In genomic region chr7:73538424-73539079, GRCm38 (mm10) we compare ENCODE assay signal across 8 mouse cellular contexts. TPM values are rescaled to one million over a fixed set of nuclear protein-coding genes. Genes with fewer than 3 reads are reported as not detected.
DNase-seq lines count a peak whose midpoint lies in the region; ATAC-seq and TF ChIP-seq lines count a peak whose summit lies in the region.

No protein-coding gene starts in this region.

- TF ChIP-seq EP300 in heart, adult 2 months (IDR thresholded peaks at IDR 0.05; ENCODE audit: insufficient read depth, low read depth, low read length), result no peak
- no peak for TF ChIP-seq EP300 in CH12.LX (IDR thresholded peaks at IDR 0.05; ENCODE audit: low read length)
- no peak for TF ChIP-seq EP300 in liver, postnatal 0 days (IDR thresholded peaks at IDR 0.05; ENCODE audit: low read depth)

- no peak for DNase-seq in heart, adult 2 months
- no peak for DNase-seq in heart, adult 9 months (ENCODE audit: low spot score in 2 of 2)
- DNase-seq in CH12.LX (ENCODE audit: extremely low read depth), result no peak
- DNase-seq in liver, postnatal 0 days, result no peak
- no peak for DNase-seq in urinary bladder, adult 18-20 months (ENCODE audit: low spot score in 2 of 2)
- DNase-seq in right cerebral cortex, adult 18-20 months, result no peak

- H3K4me2 ChIP-seq in CH12.LX (ENCODE audit: insufficient read depth, low read depth, poor library complexity, severe bottlenecking), result peak overlapping the region; percentile 91; the same call in 1 of the 2 replicates
- peak overlapping the region; percentile 86 for H3K4me2 ChIP-seq in heart, embryonic 16.5 days (ENCODE audit: low read depth, low read length)
- H3K4me2 ChIP-seq in liver, postnatal 0 days (ENCODE audit: low read depth, low read length), result peak overlapping the region; percentile 84

- WGBS in heart, adult 2 months, result under 1% methylated on average over 4 of the region's 4 CpGs
- WGBS in heart, embryonic 16.5 days, result 6% methylated on average over 4 of the region's 4 CpGs
- WGBS in liver, postnatal 0 days (ENCODE audit: insufficient replicate concordance), result 6% methylated on average over 4 of the region's 4 CpGs

- H3K36me3 ChIP-seq in heart, adult 2 months (ENCODE audit: control insufficient read depth, insufficient read depth, low read length), result peaks cover 44% of the 10 kb centered on the region
- H3K36me3 ChIP-seq in CH12.LX (replicated peaks in 1 of 2; ENCODE audit: control insufficient read depth in 1 of 2, insufficient read depth in 1 of 2, low read length in 1 of 2), result peaks cover 9 to 33% of the 10 kb centered on the region in 2 experiments
- H3K36me3 ChIP-seq in heart, embryonic 16.5 days (ENCODE audit: control insufficient read depth, insufficient read depth), result peaks cover 7% of the 10 kb centered on the region
- H3K36me3 ChIP-seq in liver, postnatal 0 days (replicated peaks; ENCODE audit: insufficient read depth, low read length), result peaks cover 11% of the 10 kb centered on the region

- H3K9me3 ChIP-seq in CH12.LX (replicated peaks; ENCODE audit: low read length), result no peaks in the 10 kb centered on the region
- H3K9me3 ChIP-seq in heart, embryonic 16.5 days (replicated peaks; ENCODE audit: control insufficient read depth, low read length), result no peaks in the 10 kb centered on the region
- no peaks in the 10 kb centered on the region for H3K9me3 ChIP-seq in liver, postnatal 0 days (ENCODE audit: low read length)

- peak; percentile 22 for TF ChIP-seq CTCF in heart, adult 2 months (IDR thresholded peaks at IDR 0.05)
- no peak for TF ChIP-seq CTCF in CH12.LX (conservative IDR thresholded peaks at IDR 0.05 in 1 of 2, IDR thresholded peaks at IDR 0.05 in 1 of 2; ENCODE audit: low read depth in 2 of 2, low read length in 2 of 2)
- TF ChIP-seq CTCF in liver, postnatal 0 days (IDR thresholded peaks at IDR 0.05; ENCODE audit: low read depth), result no peak

- peaks cover 8% of the 10 kb centered on the region for H3K4me1 ChIP-seq in heart, adult 2 months (ENCODE audit: control insufficient read depth, insufficient read depth, low read length)
- H3K4me1 ChIP-seq in CH12.LX (ENCODE audit: control insufficient read depth in 1 of 2, insufficient read depth in 2 of 2), result peaks cover 2 to 29% of the 10 kb centered on the region in 2 experiments; a peak in 2 of 4 replicates
- H3K4me1 ChIP-seq in heart, embryonic 16.5 days (ENCODE audit: control insufficient read depth, insufficient read depth, low read length), result peaks cover 29% of the 10 kb centered on the region
- peaks cover 18% of the 10 kb centered on the region for H3K4me1 ChIP-seq in liver, postnatal 0 days (ENCODE audit: insufficient read depth)

- H3K9ac ChIP-seq in heart, adult 2 months (ENCODE audit: low read depth, low read length), result peak overlapping the region; percentile 38; the same call in 1 of the 2 replicates
- peak overlapping the region; percentile 93 for H3K9ac ChIP-seq in CH12.LX (ENCODE audit: insufficient read depth, low read depth)
- H3K9ac ChIP-seq in heart, embryonic 16.5 days (ENCODE audit: low read length), result peak overlapping the region; percentile 76
- H3K9ac ChIP-seq in liver, postnatal 0 days (replicated peaks), result peak overlapping the region; percentile 69

- ATAC-seq in heart, embryonic 16.5 days (replicated peaks; ENCODE audit: extremely low read depth, insufficient read depth, low FRiP score), result no peak
- no peak for ATAC-seq in liver, postnatal 0 days
- ATAC-seq in frontal cortex, adult (ENCODE audit: low TSS enrichment), result no peak

- peaks cover 6% of the 10 kb centered on the region for H3K79me2 ChIP-seq in heart, adult 2 months (replicated peaks; ENCODE audit: control insufficient read depth, insufficient read depth, low read length)
- peaks cover 59% of the 10 kb centered on the region for H3K79me2 ChIP-seq in CH12.LX (replicated peaks; ENCODE audit: control insufficient read depth, extremely low read depth, insufficient read depth, poor library complexity, severe bottlenecking)

- no peak for TF ChIP-seq RAD21 in CH12.LX (IDR thresholded peaks at IDR 0.05; ENCODE audit: low read depth, low read length)

- no peak for TF ChIP-seq POLR2A in heart, adult 2 months (IDR thresholded peaks at IDR 0.05; ENCODE audit: insufficient read depth, low read depth, low read length)
- TF ChIP-seq POLR2A in CH12.LX (IDR thresholded peaks at IDR 0.05; ENCODE audit: low read depth, low read length), result no peak; the same call in 1 of the 2 replicates

- H3K27ac ChIP-seq in heart, adult 2 months, result peak overlapping the region; percentile 98
- H3K27ac ChIP-seq in CH12.LX (ENCODE audit: insufficient read depth, low read depth), result peak overlapping the region; percentile 75; the same call in 1 of the 2 replicates
- peak overlapping the region; percentile 93 for H3K27ac ChIP-seq in heart, embryonic 16.5 days (ENCODE audit: low read length)
- H3K27ac ChIP-seq in liver, postnatal 0 days (ENCODE audit: low read depth), result peak overlapping the region; percentile 97

- intact Hi-C loops in heart, adult 2 months (cut with DNase I), result loop anchor here (1.0 to 10.0 kb wide), 2 partner anchors 80 to 206 kb away; partner anchors contain the start of gene Fam174b

- in situ Hi-C loops in CH12.LX (cut with MboI; ENCODE audit: low pct_ligation_motif_present, low pct_unique_long_range_greater_than_20kb, low sequenced_read_pairs), result loop anchor here (5.0 kb wide), 1 partner anchor 84 kb away; no protein-coding TSS in a partner anchor

- no peaks in the 10 kb centered on the region for H3K27me3 ChIP-seq in heart, adult 2 months (ENCODE audit: control insufficient read depth, insufficient read depth, low read length)
- H3K27me3 ChIP-seq in CH12.LX (replicated peaks), result no peaks in the 10 kb centered on the region
- no peaks in the 10 kb centered on the region for H3K27me3 ChIP-seq in heart, embryonic 16.5 days (ENCODE audit: control insufficient read depth, insufficient read depth, low read length)
- no peaks in the 10 kb centered on the region for H3K27me3 ChIP-seq in liver, postnatal 0 days (ENCODE audit: insufficient read depth, low read length)

- peak overlapping the region; percentile 75 for H3K4me3 ChIP-seq in heart, adult 2 months
- H3K4me3 ChIP-seq in CH12.LX (replicated peaks in 1 of 3; ENCODE audit: low read depth in 2 of 3, low read length in 2 of 3, poor library complexity in 1 of 3), result peak overlapping the region; percentile 58 to 78 (median 62)
- peak overlapping the region; percentile 56 for H3K4me3 ChIP-seq in heart, embryonic 16.5 days (ENCODE audit: low read length)
- H3K4me3 ChIP-seq in liver, postnatal 0 days (ENCODE audit: low read depth, low read length), result peak overlapping the region; percentile 60

- dilution Hi-C loops in CH12.LX (cut with MboI; ENCODE audit: extremely low pct_ligation_motif_present, extremely low pct_unique_long_range_greater_than_20kb, low sequenced_read_pairs), result no loop called here

TF ChIP-seq in CH12.LX, 34 proteins besides CTCF, POLR2A, EP300 and RAD21:
- TF ChIP-seq PAX5 (IDR thresholded peaks at IDR 0.05; ENCODE audit: low read length) (no peak), IRF4 (IDR thresholded peaks at IDR 0.05; ENCODE audit: low read depth, low read length) (no peak), MXI1 (IDR thresholded peaks at IDR 0.05; ENCODE audit: low read depth, low read length) (peak; percentile 28; the same call in 1 of the 2 replicates), NELFE (IDR thresholded peaks at IDR 0.05; ENCODE audit: low read depth, low read length) (no peak), TBP (conservative IDR thresholded peaks at IDR 0.05; ENCODE audit: low read depth, low read length) (no peak), HCFC1 (IDR thresholded peaks at IDR 0.05; ENCODE audit: low read depth, low read length) (no peak), SMC3 (IDR thresholded peaks at IDR 0.05; ENCODE audit: low read depth, low read length) (no peak), ZKSCAN1 (IDR thresholded peaks at IDR 0.05; ENCODE audit: borderline replicate concordance, low read depth, low read length) (no peak), NRF1 (IDR thresholded peaks at IDR 0.05; ENCODE audit: low read depth, low read length) (no peak), CHD1 (IDR thresholded peaks at IDR 0.05; ENCODE audit: low read depth, low read length) (peak; percentile 97), BHLHE40 (IDR thresholded peaks at IDR 0.05; ENCODE audit: low read depth, low read length) (no peak), TCF12 (IDR thresholded peaks at IDR 0.05; ENCODE audit: low read depth, low read length) (no peak), ZMIZ1 (IDR thresholded peaks at IDR 0.05; ENCODE audit: low read depth, low read length) (no peak), MAFK (IDR thresholded peaks at IDR 0.05; ENCODE audit: insufficient replicate concordance, low read length) (no peak), ETS1 (conservative IDR thresholded peaks at IDR 0.05; ENCODE audit: low read depth, low read length) (no peak), UBTF (IDR thresholded peaks at IDR 0.05; ENCODE audit: low read depth, low read length) (no peak), MEF2A (IDR thresholded peaks at IDR 0.05; ENCODE audit: borderline replicate concordance, low read depth, low read length) (no peak), JUND (conservative IDR thresholded peaks at IDR 0.05; ENCODE audit: low read depth, low read length) (no peak), ELF1 (IDR thresholded peaks at IDR 0.05; ENCODE audit: low read depth, low read length) (no peak), JUN (IDR thresholded peaks at IDR 0.05; ENCODE audit: insufficient read depth, low read depth, low read length) (no peak), MAZ (IDR thresholded peaks at IDR 0.05; ENCODE audit: low read depth, low read length) (no peak), MYC (IDR thresholded peaks at IDR 0.05; ENCODE audit: low read depth, low read length) (peak; percentile 99; the same call in 1 of the 2 replicates)

RNA-seq across cellular contexts. Expression of gene Chd2, which starts 3.1 kb away (rescaled TPM):
- total RNA-seq in heart, adult 2 months (2021), result 10 to 100 TPM; 38.1 to 43.3 TPM
- 32.9 and 38.0 TPM in 2 replicates for polyA plus RNA-seq in heart, adult 2 months (2012; rRNA removed)
- 21.4 and 30.9 TPM in 2 replicates for total RNA-seq in CH12.LX (2012; rRNA removed)
- total RNA-seq in CH12.LX (2014; rRNA removed), result 18.2 and 23.2 TPM in 2 replicates
- polyA plus RNA-seq in CH12.LX (2012; ENCODE audit: insufficient read length, low read depth), result 39.3 and 42.8 TPM in 2 replicates
- polyA plus RNA-seq in heart, embryonic 16.5 days (2015; fragmentation: Nextera tagmentation; extraction: Ambion mirVana), result 33.1 and 36.5 TPM in 2 replicates
- 14.1 and 17.2 TPM in 2 replicates for polyA plus RNA-seq in liver, postnatal 0 days (2015; fragmentation: Nextera tagmentation; extraction: Ambion mirVana)

Comparison
In these comparisons a context has a peak if more than half of its experiments do, and no peak if none do; other contexts are left out.
1. H3K9ac ChIP-seq: peak in every context shown above with its lines; median percentile 93 in CH12.LX; 76 in heart, embryonic 16.5 days; 69 in liver, postnatal 0 days; 38 in heart, adult 2 months.